Comparison of ENCODE assay signal across 14 mouse cellular contexts in the genomic region with DNA sequence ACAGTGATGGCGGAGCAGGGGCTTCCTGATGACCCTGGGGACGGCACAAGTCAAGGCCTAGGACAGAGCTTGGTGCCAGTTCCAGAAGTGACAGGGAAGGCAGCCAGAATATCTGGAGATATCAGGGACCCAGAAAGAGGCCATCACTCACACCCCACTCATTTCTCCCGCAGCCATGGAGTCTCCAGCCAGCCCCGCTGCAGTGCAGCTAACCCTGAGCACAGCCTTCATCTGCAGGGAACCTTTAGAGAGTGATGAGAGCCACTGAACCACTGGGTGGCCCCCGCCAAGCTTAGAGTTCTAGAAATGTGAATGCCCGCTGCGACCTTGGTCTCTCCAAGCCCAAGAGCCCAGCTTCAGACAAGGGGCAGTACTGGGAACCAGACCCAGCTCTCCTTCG. TPM values are rescaled to one million over a fixed set of nuclear protein-coding genes. Genes with fewer than 3 reads are reported as not detected.
DNase-seq lines count a peak whose midpoint lies in the region; ATAC-seq and TF ChIP-seq lines count a peak whose summit lies in the region.
"Had no signal": no experiment of that assay in that cellular context is flagged by ENCODE, and none has a peak within 500 bp of the region (broad histone marks: within the 10 kb centered on the region; RNA-seq: fewer than 3 reads in every experiment).

No protein-coding gene starts in this region.

- peak overlapping the region; percentile 49 for H3K4me2 ChIP-seq in heart, embryonic 12.5 days
- H3K4me2 ChIP-seq in kidney, embryonic 15.5 days, result no peak overlapping the region
- H3K4me2 ChIP-seq: limb, embryonic 15.5 days; neural tube, embryonic 12.5 days had no signal

- TF ChIP-seq POLR2A in cerebellum, adult 2 months (IDR thresholded peaks at IDR 0.05; ENCODE audit: borderline replicate concordance, insufficient read depth, low read length), result no peak

- 86% methylated on average over 8 of the region's 8 CpGs for WGBS in heart, embryonic 12.5 days
- WGBS in kidney, embryonic 15.5 days, result 93% methylated on average over 8 of the region's 8 CpGs
- 94% methylated on average over 8 of the region's 8 CpGs for WGBS in limb, embryonic 10.5 days
- whole genome bisulfite sequencing in cerebellum, adult 2 months, result 89% methylated on average over 8 of the region's 8 CpGs

- no peak for DNase-seq in heart, postnatal 14 days
- no peak for DNase-seq in kidney, adult 8-10 months
- peak; percentile 74 for DNase-seq in adrenal gland, postnatal 14 days
- no peak for DNase-seq in limb, embryonic 10.5 days (ENCODE audit: low spot score)
- DNase-seq in cerebellum, adult 2 months, result no peak
- no peak for DNase-seq in urinary bladder, postnatal 10 days (ENCODE audit: low spot score)

- H3K9ac ChIP-seq in heart, embryonic 12.5 days, result no peak overlapping the region
- no peak overlapping the region for H3K9ac ChIP-seq in kidney, embryonic 15.5 days
- H3K9ac ChIP-seq: limb, embryonic 15.5 days; neural tube, embryonic 12.5 days had no signal

- H3K36me3 ChIP-seq in heart, embryonic 12.5 days, result no peaks in the 10 kb centered on the region
- H3K36me3 ChIP-seq in kidney, embryonic 15.5 days, result no peaks in the 10 kb centered on the region
- no peaks in the 10 kb centered on the region for H3K36me3 ChIP-seq in limb, embryonic 10.5 days
- H3K36me3 ChIP-seq: limb, embryonic 15.5 days; neural tube, embryonic 12.5 days had no signal

- no peaks in the 10 kb centered on the region for H3K27me3 ChIP-seq in heart, embryonic 12.5 days (replicated peaks)
- no peaks in the 10 kb centered on the region for H3K27me3 ChIP-seq in kidney, embryonic 15.5 days
- peaks cover 39% of the 10 kb centered on the region for H3K27me3 ChIP-seq in limb, embryonic 10.5 days (ENCODE audit: low read depth, poor library complexity, severe bottlenecking)
- H3K27me3 ChIP-seq in cerebellum, adult 2 months (ENCODE audit: control insufficient read depth, insufficient read depth, low read length), result no peaks in the 10 kb centered on the region
- H3K27me3 ChIP-seq: limb, embryonic 15.5 days; neural tube, embryonic 12.5 days had no signal

- no peak overlapping the region for H3K4me3 ChIP-seq in heart, embryonic 12.5 days
- no peak overlapping the region for H3K4me3 ChIP-seq in kidney, embryonic 15.5 days (replicated peaks)
- no peak overlapping the region for H3K4me3 ChIP-seq in limb, embryonic 10.5 days
- H3K4me3 ChIP-seq in cerebellum, adult 2 months (replicated peaks; ENCODE audit: insufficient read depth, low read depth, low read length), result no peak overlapping the region
- H3K4me3 ChIP-seq: left cerebral cortex, adult 2 months; limb, embryonic 15.5 days; neural tube, embryonic 12.5 days had no signal

- no peaks in the 10 kb centered on the region for H3K9me3 ChIP-seq in heart, embryonic 12.5 days (replicated peaks)
- no peaks in the 10 kb centered on the region for H3K9me3 ChIP-seq in kidney, embryonic 15.5 days (replicated peaks)
- H3K9me3 ChIP-seq in limb, embryonic 10.5 days (replicated peaks), result no peaks in the 10 kb centered on the region
- H3K9me3 ChIP-seq: limb, embryonic 15.5 days; neural tube, embryonic 12.5 days had no signal

- TF ChIP-seq CTCF in cerebellum, adult 2 months (IDR thresholded peaks at IDR 0.05; ENCODE audit: borderline replicate concordance, insufficient read depth, low read depth, low read length), result no peak

- peaks cover 89% of the 10 kb centered on the region for H3K4me1 ChIP-seq in heart, embryonic 12.5 days (replicated peaks)
- peaks cover 93% of the 10 kb centered on the region for H3K4me1 ChIP-seq in kidney, embryonic 15.5 days
- peaks cover 87% of the 10 kb centered on the region for H3K4me1 ChIP-seq in limb, embryonic 10.5 days
- H3K4me1 ChIP-seq in cerebellum, adult 2 months (ENCODE audit: control insufficient read depth, insufficient read depth, low read length), result peaks cover 81% of the 10 kb centered on the region

- peak overlapping the region; percentile 73 for H3K27ac ChIP-seq in heart, embryonic 12.5 days (ENCODE audit: poor library complexity, severe bottlenecking)
- H3K27ac ChIP-seq in kidney, embryonic 15.5 days, result peak overlapping the region; percentile 48; the same call in 1 of the 2 replicates
- 0 out of 2 replicates have a peak overlapping the region, but pooled peaks have one; percentile 2 for H3K27ac ChIP-seq in limb, embryonic 10.5 days
- no peak overlapping the region for H3K27ac ChIP-seq in cerebellum, adult 2 months (ENCODE audit: insufficient read depth, low read length)
- H3K27ac ChIP-seq: left cerebral cortex, adult 2 months; limb, embryonic 15.5 days; neural tube, embryonic 12.5 days had no signal

- ATAC-seq in heart, embryonic 12.5 days (ENCODE audit: insufficient number of reproducible peaks, low FRiP score), result no peak
- no peak for ATAC-seq in kidney, embryonic 15.5 days (replicated peaks; ENCODE audit: low FRiP score)
- ATAC-seq: forebrain, embryonic 14.5 days had no signal

- intact Hi-C loops in heart, postnatal 14 days (cut with DNase I), result loop anchor here (2.0 kb wide), 1 partner anchor 20 kb away; no protein-coding TSS in a partner anchor

RNA-seq across cellular contexts. Expression of a gene that starts 26.2 kb away (rescaled TPM):
- polyA plus RNA-seq in heart, embryonic 12.5 days (2016; fragmentation: Nextera tagmentation; extraction: Ambion mirVana), result 5.9 and 6.0 TPM in 2 replicates
- 10 to 100 TPM; 33.2 to 35.2 TPM for total RNA-seq in heart, postnatal 14 days (2021)
- 7.7 and 8.1 TPM in 2 replicates for polyA plus RNA-seq in kidney, embryonic 15.5 days (2015; fragmentation: Nextera tagmentation; extraction: Ambion mirVana)
- 21.6 and 23.0 TPM in 2 replicates for total RNA-seq in adrenal gland, postnatal 14 days (2021)
- 5.4 and 6.2 TPM in 2 replicates for polyA plus RNA-seq in limb, embryonic 10.5 days (2016; fragmentation: Nextera tagmentation; extraction: Ambion mirVana)
- polyA plus RNA-seq in cerebellum, adult 2 months (2012; rRNA removed), result 75.0 and 78.6 TPM in 2 replicates

RNA-seq across cellular contexts. Expression of a gene that starts 57.1 kb away (rescaled TPM):
- 0.82 and 1.2 TPM in 2 replicates for polyA plus RNA-seq in heart, embryonic 12.5 days (2016; fragmentation: Nextera tagmentation; extraction: Ambion mirVana)
- 1 to 10 TPM; 1.7 TPM for total RNA-seq in heart, postnatal 14 days (2021)
- polyA plus RNA-seq in kidney, embryonic 15.5 days (2015; fragmentation: Nextera tagmentation; extraction: Ambion mirVana), result 0.55 and 1.00 TPM in 2 replicates
- 0.67 and 0.79 TPM in 2 replicates for total RNA-seq in adrenal gland, postnatal 14 days (2021)
- polyA plus RNA-seq in limb, embryonic 10.5 days (2016; fragmentation: Nextera tagmentation; extraction: Ambion mirVana), result 0.06 and 0.21 TPM in 2 replicates
- polyA plus RNA-seq in cerebellum, adult 2 months (2012; rRNA removed), result 4.4 and 4.8 TPM in 2 replicates
- total RNA-seq: common myeloid progenitor, adult 5-6 weeks; megakaryocyte-erythroid progenitor cell, adult 5-6 weeks had no signal
